Mouse (Mus musculus): ENCODE data around the gene Iqcf1. TPM values are rescaled to one million over a fixed set of nuclear protein-coding genes. Genes with fewer than 3 reads are reported as not detected.

Gene Iqcf1
- polyA plus RNA-seq, 1 experiment = not detected

- no peaks in the 10 kb centered on the region for H3K36me3 ChIP-seq (replicated peaks; ENCODE audit: low read length)
- peaks cover 87% of the 10 kb centered on the region for H3K27me3 ChIP-seq (replicated peaks)
- no peak for TF ChIP-seq GATA1 (IDR thresholded peaks at IDR 0.05; ENCODE audit: borderline replicate concordance, low read length)
- TF ChIP-seq FLI1 (IDR thresholded peaks at IDR 0.05; ENCODE audit: low read length) = no peak
- 0 out of 2 replicates have a peak, but pooled peaks cover 4% of the 10 kb centered on the region for H3K9me3 ChIP-seq
- no peak overlapping the region for H3K4me3 ChIP-seq (replicated peaks)
- peaks cover 42% of the 10 kb centered on the region for H3K4me1 ChIP-seq
Measured at GRCm38 (mm10) chr9:106463122-106464063, 36.4 kb upstream of the Iqcf1 start.

- TF ChIP-seq FLI1 (IDR thresholded peaks at IDR 0.05; ENCODE audit: low read length) = no peak
- no peak for TF ChIP-seq GATA1 (IDR thresholded peaks at IDR 0.05; ENCODE audit: borderline replicate concordance, low read length)
- Histone ChIP-seq H3K27me3 (replicated peaks) (peaks cover 73% of the 10 kb centered on the region), H3K4me3 (replicated peaks) (peak overlapping the region; percentile 92), H3K36me3 (replicated peaks; ENCODE audit: low read length) (no peaks in the 10 kb centered on the region), H3K4me1 (peaks cover 37% of the 10 kb centered on the region), H3K9me3 (0 out of 2 replicates have a peak, but pooled peaks cover 4% of the 10 kb centered on the region)
Measured at GRCm38 (mm10) chr9:106464751-106465541, 34.8 kb upstream of the Iqcf1 start.

GRCm38 (mm10) chr9:106465571-106466200 lies 34.1 kb upstream of the Iqcf1 start, which contains the start of gene Gpr62:
Gene Gpr62 (minus strand): TSS chr9:106465938.
- Histone ChIP-seq H3K4me3 (replicated peaks) (peak within 1 kb of the TSS; percentile 92), H3K9me3 (0 out of 2 replicates have a peak, but pooled peaks cover 4% of the 10 kb centered on the region)
- TF ChIP-seq GATA1 (IDR thresholded peaks at IDR 0.05; ENCODE audit: borderline replicate concordance, low read length) = no peak
- TF ChIP-seq FLI1 (IDR thresholded peaks at IDR 0.05; ENCODE audit: low read length) = no peak

GRCm38 (mm10) chr9:106466721-106467120 lies 33.0 kb upstream of the Iqcf1 start:
- TF ChIP-seq GATA1 (IDR thresholded peaks at IDR 0.05; ENCODE audit: borderline replicate concordance, low read length) (no peak), FLI1 (IDR thresholded peaks at IDR 0.05; ENCODE audit: low read length) (no peak)
- no peaks in the 10 kb centered on the region for H3K36me3 ChIP-seq (replicated peaks; ENCODE audit: low read length)
- H3K4me3 ChIP-seq (replicated peaks) = no peak overlapping the region
- peaks cover 49% of the 10 kb centered on the region for H3K4me1 ChIP-seq
- 0 out of 2 replicates have a peak, but pooled peaks cover 4% of the 10 kb centered on the region for H3K9me3 ChIP-seq
- H3K27me3 ChIP-seq (replicated peaks) = peaks cover 57% of the 10 kb centered on the region

More at GRCm38 (mm10) chr9:106465571-106466200, 34.1 kb upstream of the Iqcf1 start, which contains the start of gene Gpr62:
- Histone ChIP-seq H3K27me3 (replicated peaks) (peaks cover 65% of the 10 kb centered on the region), H3K36me3 (replicated peaks; ENCODE audit: low read length) (no peaks in the 10 kb centered on the region), H3K4me1 (peaks cover 39% of the 10 kb centered on the region)

GRCm38 (mm10) chr9:106467746-106468145 lies 32.0 kb upstream of the Iqcf1 start:
- Histone ChIP-seq H3K36me3 (replicated peaks; ENCODE audit: low read length) (no peaks in the 10 kb centered on the region), H3K4me3 (replicated peaks) (no peak overlapping the region), H3K9me3 (0 out of 2 replicates have a peak, but pooled peaks cover 4% of the 10 kb centered on the region), H3K27me3 (replicated peaks) (peaks cover 48% of the 10 kb centered on the region), H3K4me1 (peaks cover 59% of the 10 kb centered on the region)
- no peak for TF ChIP-seq FLI1 (IDR thresholded peaks at IDR 0.05; ENCODE audit: low read length)
- TF ChIP-seq GATA1 (IDR thresholded peaks at IDR 0.05; ENCODE audit: borderline replicate concordance, low read length) = no peak

- H3K36me3 ChIP-seq (replicated peaks; ENCODE audit: low read length) = peaks cover 8% of the 10 kb centered on the region
Measured at GRCm38 (mm10) chr9:106469317-106469716, 30.4 kb upstream of the Iqcf1 start.

GRCm38 (mm10) chr9:106469776-106470175 lies 30.0 kb upstream of the Iqcf1 start:
- peaks cover 30% of the 10 kb centered on the region for H3K27me3 ChIP-seq (replicated peaks)
- peak overlapping the region; percentile 66 for H3K4me3 ChIP-seq (replicated peaks)
- peaks cover 68% of the 10 kb centered on the region for H3K4me1 ChIP-seq
- TF ChIP-seq FLI1 (IDR thresholded peaks at IDR 0.05; ENCODE audit: low read length) = no peak
- no peak for TF ChIP-seq GATA1 (IDR thresholded peaks at IDR 0.05; ENCODE audit: borderline replicate concordance, low read length)
- 0 out of 2 replicates have a peak, but pooled peaks cover 4% of the 10 kb centered on the region for H3K9me3 ChIP-seq
- peaks cover 8% of the 10 kb centered on the region for H3K36me3 ChIP-seq (replicated peaks; ENCODE audit: low read length)

More at GRCm38 (mm10) chr9:106469317-106469716, 30.4 kb upstream of the Iqcf1 start:
- H3K27me3 ChIP-seq (replicated peaks) = peaks cover 35% of the 10 kb centered on the region
- no peak for TF ChIP-seq FLI1 (IDR thresholded peaks at IDR 0.05; ENCODE audit: low read length)
- TF ChIP-seq GATA1 (IDR thresholded peaks at IDR 0.05; ENCODE audit: borderline replicate concordance, low read length) = no peak
- H3K9me3 ChIP-seq = 0 out of 2 replicates have a peak, but pooled peaks cover 4% of the 10 kb centered on the region
- peak overlapping the region; percentile 42 for H3K4me3 ChIP-seq (replicated peaks)
- H3K4me1 ChIP-seq = peaks cover 68% of the 10 kb centered on the region

- H3K4me1 ChIP-seq = peaks cover 70% of the 10 kb centered on the region
- H3K9me3 ChIP-seq = no peaks in the 10 kb centered on the region
Measured at GRCm38 (mm10) chr9:106470991-106471750, 28.6 kb upstream of the Iqcf1 start.

More at GRCm38 (mm10) chr9:106470991-106471750, 28.6 kb upstream of the Iqcf1 start:
- Histone ChIP-seq H3K4me3 (replicated peaks) (no peak overlapping the region), H3K36me3 (replicated peaks; ENCODE audit: low read length) (peaks cover 8% of the 10 kb centered on the region), H3K27me3 (replicated peaks) (peaks cover 16% of the 10 kb centered on the region)
- TF ChIP-seq GATA1 (IDR thresholded peaks at IDR 0.05; ENCODE audit: borderline replicate concordance, low read length) (no peak), FLI1 (IDR thresholded peaks at IDR 0.05; ENCODE audit: low read length) (no peak)
